Mouse (Mus musculus) lung, postnatal 10 days (tissue): ENCODE results near the gene Spem1.
"Not testable (repeated sequence)": the region's sequence is repeated elsewhere in the genome, so short reads cannot be mapped to it uniquely, and the experiment has no call there.

ENCODE experiments used
- DNase-seq: peaks from one replicate; pipeline ENCODE4 v3.0.0; 2021

The Spem1 gene

DNA sequence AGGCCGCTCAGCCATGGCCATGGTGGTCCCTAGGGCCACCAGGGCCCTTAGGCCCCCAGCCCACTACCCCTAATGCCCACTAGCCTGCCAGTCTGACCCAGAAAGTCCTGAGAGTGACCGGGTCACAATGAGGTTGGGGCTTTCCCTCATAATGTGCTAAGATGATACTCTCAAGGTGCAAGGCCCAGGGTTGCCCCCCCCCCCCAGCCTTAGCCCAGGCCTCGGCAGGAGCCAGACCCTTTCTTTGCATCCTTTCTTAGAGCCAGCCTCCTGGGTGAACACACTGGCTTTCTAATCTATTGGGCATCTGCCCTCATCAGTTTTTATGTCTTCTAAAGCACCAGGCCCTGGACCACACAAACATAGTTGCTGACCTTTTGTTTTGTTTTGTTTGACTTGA lies at the start of gene Spem1:
TSS of gene Spem1 (minus strand) at position 101 of the 400 bp plus-strand sequence.
- DNase-seq = no peak

DNA sequence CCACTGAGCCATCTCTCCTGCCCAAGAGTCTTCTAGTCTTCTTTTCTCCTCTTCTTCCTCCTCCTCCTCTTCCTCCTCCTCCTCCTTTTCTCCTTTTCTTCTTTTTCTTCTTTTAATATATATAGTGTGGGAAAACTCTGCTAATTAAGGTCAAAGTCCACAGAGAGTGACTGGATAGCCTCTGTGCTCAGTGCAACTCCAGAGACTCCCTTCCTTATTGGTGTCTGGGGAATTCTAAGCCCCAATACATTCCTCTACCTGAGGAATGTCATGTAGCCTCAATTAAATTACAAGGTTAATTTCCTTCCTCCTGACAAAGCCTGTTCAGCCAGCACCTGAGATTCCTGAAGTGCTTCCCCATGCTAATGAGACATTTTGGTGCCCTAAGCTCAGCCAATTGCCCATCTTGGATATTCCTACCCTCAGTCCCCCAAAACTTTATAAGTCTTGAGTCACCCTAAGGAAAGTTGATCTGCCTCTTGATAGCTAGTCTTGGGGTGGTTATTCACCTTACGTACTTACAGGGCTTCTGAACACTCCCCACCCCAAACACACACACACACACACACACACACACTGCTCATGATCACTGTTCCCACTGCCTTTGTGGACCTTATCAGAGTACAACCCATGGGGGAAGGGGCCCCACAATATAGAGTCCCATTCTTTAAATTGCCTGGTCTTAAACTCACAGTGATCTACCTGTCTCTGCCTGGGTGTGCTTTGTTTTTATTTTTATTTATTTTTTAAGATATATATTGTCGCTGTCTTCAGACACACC lies 48.5 kb upstream of the Spem1 start:
- no peak for DNase-seq

DNA sequence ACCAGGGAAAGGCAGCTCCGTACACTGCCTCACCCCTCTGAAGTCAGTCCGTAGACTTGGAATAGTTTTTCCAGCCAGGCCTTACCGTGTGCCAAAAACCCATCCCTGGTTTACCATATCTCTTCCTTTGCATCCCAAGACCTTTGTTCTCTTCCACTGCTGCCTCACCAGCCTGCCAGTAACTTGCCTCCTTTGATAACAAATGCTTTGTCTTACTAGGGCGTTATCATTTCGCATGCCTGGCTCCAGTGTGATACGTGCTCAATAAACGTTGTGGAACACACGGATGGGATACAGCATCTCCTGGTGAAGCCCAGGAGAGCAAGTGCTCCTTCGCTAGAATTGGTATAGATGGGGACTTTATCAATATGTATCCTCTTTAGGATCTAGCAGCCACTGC lies 45.4 kb upstream of the Spem1 start:
- no peak for DNase-seq

DNA sequence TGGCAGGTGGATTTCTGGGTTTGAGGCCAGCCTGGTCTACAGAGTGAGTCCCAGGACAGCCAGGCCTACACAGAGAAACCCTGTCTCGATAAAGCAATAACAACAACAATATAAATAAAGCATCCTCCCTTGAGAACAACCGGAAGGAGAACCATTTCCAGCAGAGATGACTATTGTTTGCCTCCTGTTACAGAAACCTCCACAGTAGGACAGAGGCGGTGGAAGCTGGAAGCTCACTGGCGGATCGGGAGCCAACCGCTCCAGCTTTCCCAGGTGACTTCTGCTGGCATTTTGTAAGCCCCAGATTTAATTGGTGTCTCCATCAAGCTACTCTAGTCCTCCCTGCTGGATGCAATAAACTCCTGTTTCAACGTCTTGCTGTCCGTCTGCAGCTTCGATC lies 43.6 kb upstream of the Spem1 start:
- DNase-seq = no peak

DNA sequence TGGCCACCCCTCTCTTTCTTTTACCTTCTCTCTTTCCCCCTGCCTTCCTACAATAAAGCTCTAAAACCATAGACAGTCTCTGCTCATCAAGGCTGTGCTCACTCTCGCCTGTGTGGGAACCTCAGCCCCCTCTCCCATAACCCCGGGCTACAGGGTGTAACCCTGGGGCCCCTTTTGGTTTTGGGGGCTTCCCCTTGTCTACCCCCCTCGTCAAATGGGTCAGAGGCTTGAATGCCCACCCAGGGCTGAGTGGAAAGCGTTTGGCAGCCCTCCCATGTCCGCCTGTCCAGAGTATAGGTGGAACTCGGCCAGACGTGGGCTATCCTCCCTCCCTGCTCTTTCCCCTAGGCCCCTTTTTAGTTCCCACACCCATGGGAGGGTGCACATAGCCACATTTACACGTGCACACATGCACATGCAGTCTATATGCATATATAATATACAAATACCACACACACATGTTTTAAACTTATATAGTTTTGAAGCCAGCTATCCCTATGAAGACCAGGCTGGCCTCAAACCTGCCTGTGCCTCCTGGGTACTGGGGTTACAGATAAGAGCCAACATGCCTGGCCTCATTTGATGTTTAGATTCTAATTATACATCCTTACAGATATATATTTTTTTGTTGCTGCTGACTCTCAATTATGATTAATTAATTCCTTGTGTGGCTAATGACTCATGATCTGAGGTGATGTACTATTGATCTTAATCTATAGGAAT lies 42.3 kb upstream of the Spem1 start:
- DNase-seq = no peak

DNA sequence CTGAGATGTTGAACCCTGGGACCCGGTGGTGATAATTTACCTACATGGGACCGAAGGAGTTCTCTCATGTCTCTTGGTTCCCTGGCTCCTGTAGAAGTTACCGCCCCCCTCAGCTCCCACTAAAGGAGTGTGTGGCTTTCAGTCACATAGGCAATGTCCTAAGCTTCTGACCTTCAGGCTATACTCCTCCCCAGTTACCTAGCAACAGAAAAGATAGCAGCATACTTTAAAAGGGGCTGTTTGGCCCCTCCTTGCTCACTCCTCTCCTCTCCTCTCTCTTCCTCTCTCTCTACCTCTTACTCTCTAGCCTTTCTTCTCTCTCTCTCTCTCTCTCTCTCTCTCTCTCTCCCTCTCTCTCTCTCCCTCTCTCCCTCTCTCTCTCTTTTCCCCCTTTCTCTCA lies 41.7 kb upstream of the Spem1 start:
- DNase-seq = not testable (repeated sequence)

DNA sequence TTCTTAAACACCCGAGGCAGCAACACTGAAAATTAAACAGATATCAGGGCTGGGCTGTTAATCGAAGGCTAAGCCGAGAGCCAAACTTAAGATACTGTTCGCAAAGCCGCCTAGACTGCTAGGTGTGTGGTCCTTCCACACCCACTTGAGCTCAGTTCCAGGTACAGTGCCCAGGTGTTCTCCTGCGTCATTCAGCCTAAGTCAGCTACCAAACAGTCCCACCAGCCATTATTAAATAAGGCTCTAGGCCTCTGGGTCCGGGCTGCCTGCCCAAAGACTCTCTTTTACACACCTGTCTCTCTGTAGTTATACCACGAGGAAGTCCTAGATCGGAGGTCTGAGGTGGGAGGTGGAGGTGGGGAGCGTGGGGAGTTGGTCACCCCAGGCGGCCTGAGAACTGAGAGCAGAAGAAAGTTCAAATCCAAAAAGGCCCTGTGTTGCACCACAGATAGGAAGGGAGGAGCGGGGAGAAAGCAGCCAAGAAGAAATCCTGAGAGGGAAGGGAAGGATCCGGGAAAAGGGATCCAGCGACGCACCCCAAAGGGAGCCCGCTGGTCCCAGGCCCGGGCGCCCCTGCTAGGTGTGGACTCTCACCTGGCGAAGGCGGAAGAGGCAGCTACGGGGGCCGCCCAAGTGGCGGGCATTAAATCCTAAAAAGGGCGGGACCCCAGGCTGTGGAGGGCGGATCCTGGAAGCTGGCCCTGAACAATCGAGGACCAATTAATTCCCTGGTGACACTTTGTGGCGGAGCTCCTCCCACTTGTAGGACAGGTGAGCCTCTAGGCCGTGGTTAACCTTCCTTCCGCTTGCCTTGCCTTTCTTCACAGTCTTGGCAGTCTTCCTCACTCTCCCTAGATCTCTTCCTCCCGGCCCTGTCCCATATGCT lies 36.4 kb upstream of the Spem1 start, which contains the start of gene Tnk1:
TSS of gene Tnk1 (minus strand) at position 618 of the 886 bp plus-strand sequence.
- peak; percentile 68 for DNase-seq

DNA sequence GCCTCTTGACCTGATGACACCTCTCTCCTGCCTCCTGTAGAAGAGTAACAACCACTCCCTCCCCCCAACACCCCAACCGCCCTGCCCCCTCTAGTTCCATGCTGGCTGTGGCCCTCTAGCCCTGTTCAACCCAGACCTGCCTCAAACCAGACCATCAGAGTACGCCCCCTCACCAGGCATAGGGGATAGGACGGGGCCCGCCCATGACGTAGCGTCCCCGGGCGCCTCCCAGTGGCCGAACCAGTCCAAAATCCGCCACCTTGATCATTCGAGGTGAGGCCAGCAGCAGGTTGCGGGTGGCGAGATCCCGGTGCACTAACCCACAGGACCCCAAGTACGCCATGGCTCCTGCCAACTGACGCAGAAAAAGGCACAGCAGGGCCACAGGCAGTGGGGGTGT lies 33.4 kb upstream of the Spem1 start:
- peak; percentile 66 for DNase-seq

DNA sequence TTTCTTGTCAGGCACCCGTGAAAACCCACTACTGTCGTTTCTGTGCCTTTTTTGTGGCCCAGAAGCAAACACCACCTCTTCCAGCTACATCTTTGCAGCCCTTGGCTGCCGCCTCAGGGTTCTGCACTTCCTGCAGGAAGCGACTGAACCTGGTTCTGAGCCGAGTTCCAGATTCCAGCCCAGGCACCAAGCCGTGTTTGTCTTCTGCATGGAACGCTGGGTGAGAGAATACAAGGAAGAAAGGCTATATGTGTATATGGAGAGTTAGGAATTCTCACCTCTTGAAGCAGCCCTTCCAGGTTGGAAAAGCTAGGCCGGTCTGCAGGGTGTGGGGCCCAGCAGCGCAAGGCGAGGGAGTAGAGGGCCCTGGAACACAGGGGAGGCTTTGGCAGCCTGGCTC lies 32.7 kb upstream of the Spem1 start:
- DNase-seq = no peak

DNA sequence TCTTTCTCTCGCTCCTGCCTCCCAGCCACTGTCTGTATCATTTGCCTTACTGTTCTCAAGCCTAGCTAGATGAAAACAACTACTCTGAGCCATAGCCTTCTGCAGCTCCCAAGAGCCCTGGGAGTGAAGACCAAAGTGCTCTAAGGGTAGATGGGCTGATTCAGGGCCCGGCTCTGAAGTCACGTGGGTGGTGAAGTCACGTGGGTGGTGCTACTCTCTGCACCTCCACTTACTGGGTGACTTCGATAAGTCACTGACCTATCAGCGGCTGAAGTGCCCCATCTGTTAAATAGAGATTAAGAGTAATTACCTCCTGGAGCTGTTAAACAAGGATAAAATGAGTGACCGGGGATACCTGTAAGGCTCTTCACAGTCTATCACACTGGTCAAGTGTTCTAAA lies 32.0 kb upstream of the Spem1 start:
- DNase-seq = no peak

DNA sequence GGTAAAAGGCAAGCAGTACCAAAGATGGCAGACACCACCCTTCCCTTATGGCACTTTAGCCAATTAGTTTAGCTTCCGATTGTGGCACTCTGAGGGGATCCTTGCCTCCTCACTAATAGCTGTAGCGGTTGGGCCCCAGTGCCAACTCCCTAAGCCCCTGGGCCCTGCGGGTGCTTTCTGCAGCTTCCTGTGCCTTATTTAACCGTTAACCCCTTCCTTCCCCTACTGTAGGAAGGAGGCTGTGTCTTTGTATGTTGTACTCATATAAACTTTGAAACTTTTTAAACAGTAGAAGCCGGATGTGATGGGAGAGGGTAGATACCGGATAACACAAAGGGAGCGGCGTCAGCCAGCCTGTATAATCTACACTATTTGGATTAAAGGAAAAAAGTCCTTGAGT lies 28.8 kb upstream of the Spem1 start:
- DNase-seq = no peak

DNA sequence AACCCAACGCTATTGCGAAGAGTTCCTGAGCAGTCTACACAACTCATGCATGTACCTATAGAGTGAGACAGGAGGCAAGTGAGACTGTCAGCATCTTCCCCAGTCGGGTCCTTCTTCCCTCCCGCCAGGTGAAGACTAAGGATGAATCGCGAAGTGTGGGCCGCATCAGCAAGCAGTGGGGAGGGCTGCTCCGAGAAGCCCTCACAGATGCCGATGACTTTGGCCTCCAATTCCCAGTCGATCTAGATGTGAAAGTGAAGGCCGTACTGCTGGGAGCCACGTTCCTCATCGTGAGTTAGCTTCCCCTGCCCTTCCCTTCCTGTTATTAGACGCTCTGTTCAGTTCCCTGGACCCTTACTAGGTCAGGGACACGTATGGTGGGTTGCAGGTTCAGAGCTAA lies 27.9 kb upstream of the Spem1 start:
- no peak for DNase-seq

DNA sequence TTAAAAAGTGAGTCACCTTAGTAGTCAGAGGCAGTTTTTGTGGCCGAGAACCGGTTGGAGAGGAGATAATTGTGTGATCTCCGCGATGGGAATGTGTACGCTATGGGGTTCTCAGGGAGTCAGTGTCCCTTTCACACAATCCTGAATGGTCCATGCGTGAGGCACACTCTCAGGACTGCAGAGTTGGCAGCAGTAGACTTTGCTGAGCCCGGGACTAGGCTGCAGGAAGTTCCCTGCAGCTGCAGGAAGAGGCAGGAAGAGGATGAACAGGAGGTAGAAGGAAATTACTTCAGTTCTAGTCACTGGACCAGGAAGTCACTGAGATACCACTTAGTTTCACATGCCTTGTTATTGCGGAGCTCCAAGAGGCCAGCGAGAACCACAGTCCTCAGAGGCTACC lies 27.1 kb upstream of the Spem1 start:
- peak; percentile 29 for DNase-seq

DNA sequence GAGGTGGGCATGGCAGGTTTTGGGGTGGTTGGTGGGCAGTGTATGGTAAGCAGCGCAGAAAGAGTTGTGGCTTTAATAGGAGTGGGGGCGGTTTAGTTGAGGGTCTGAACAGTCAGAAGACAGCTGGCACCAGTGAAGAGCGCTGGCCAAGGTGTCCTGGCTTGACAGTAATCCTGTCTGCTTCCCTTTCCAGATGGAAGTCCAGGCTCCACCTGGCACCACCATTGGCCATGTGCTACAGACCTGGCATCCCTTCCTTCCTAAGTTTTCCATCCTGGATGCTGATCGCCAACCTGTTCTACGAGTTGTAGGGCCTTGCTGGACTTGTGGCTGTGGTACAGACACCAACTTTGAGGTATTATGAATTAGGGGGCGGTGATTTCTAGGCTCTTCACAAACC lies 26.0 kb upstream of the Spem1 start:
- DNase-seq = no peak

DNA sequence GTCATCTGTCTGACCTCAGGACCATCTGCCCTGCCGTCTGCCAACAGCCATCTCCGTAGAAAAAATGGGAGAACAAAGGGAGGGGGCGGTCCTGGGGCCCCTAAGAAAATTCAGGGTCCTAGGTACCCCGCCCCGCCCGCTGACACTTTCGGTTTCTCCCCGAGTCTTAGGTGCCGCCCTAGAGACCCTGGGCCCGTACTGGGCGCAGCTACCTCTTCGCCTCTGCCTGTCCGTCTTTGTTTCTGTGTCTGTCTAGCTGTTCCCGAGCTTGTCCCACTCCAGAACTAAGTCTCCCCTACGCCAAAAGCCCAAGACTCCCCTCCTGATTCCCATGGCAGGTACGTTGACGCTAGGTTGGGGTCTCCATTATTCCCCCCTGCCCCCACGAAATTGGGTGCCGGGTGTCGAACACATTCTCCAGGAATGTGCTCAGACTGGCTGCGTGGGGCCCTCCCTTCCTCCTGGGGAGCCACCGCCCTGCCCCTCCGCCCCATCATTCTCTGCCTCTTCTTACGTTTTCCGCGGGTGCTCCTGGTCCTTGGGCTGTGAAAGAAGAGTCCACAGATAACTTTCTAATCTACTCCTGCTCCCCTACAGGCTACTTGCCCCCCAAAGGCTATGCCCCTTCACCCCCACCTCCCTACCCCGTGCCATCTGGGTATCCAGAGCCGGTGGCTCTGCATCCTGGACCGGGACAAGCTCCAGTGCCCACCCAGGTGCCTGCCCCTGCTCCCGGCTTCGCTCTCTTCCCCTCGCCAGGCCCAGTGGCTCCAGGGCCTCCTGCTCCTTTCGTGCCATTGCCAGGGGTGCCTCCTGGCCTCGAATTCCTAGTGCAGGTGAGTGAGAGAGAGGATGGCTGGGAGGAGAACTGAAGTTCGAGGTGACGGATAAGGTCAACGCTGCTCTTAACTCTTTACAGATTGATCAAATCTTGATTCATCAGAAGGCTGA lies 25.0 kb upstream of the Spem1 start:
- DNase-seq = peak; percentile 54

DNA sequence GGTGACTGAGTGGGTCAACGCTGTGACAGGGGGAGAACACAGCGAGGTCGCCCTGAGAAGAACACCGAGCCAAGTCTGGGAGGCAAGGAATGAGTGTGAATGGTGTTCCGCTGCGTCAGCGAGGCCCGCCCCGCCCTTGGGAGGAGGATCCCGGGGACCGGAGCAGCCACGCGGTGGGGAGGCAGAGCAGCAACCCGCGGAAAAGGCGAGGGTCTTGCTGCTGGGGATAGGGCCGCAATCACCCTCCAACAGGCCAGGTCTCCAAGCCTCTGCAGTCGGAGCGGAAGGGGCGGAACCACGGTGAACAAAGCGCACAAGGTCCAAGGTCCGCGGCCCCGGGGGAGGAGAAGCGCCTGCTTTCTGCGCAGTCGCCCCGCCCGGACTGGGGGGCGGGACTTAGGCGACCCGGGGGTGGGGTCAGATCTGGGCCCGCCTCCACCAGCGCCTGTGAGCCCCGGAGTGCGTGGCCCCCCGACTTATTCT lies 24.3 kb upstream of the Spem1 start, which contains the start of gene Plscr3:
TSS of gene Plscr3 (plus strand) at position 179 of the 483 bp plus-strand sequence.
- DNase-seq = peak; percentile 95

DNA sequence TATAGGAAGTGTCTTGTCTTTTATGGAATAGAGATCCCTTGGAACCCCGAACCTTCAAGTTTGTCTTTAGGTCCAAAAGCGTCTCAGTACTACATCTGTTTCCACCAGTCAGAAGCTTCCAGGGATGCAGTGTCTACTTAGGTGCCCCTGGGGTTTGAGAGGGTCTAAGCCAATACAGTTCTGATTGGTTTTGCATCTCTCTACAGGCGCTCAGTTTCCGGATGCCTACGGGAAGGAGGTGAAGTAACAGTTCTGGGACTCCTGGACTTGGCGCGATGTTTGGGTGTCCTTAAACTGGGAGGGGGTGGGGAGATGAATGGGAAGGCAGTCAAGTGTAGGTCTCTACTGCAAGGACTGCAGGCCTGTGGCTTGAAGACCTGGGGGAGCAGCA lies 16.7 kb upstream of the Spem1 start:
- DNase-seq = no peak

DNA sequence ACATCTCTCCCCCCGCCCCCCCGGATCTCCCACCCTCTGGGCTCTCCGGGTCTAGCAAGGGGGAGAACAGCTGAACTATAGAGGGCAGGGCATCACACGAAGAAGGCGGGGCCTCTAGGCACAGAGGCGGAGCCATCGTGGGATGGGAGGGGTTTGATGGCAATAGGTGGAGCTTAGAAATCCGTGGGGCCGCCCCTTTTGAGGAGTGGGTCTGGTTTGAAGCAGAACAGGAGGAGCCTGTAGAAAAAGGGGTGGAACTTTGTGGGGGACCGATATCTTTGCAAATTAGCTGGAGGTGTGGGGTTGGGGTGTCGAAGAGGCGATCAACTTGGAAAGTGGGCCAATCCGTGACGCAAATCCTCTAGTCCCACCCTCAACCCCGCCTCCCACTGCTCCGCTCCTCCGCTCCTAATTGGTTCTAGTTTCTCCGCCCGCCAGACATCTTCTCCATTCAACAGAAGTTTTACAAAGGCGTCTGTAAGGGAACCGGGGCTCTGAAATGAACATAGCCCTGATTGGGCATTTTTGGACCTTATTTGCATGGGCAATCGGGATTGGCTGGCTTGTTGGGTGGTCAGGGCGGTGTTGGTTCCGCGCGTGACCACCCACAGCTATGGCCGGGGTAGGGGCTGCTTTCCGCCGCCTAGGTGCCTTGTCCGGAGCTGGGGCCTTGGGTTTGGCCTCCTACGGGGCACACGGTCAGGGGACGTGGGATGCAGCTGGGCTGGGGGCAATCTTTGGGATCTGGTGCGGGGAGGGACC lies 16.2 kb upstream of the Spem1 start, which contains the start of gene Tmem256:
TSS of gene Tmem256 (plus strand) at position 563 of the 762 bp plus-strand sequence.
- DNase-seq = peak; percentile 98

DNA sequence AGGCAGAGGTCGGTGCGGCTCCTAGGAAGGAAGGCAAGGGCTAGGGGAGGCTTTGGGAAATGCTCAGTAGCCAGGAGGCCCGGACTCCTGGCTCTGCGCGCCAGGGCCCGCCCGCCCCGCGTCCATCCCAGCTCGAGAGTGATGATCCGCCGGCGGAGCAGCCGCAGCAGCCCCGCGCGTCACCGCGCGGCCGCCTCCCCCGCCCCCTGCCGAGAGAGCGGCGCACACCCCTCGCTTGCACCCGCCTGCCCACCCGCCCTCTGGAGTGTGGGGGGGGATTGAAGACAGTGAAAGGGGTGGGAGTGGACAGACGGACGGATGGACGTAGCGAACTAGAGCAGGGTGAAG lies 15.6 kb upstream of the Spem1 start, which contains the start of gene Nlgn2:
TSS of gene Nlgn2 (minus strand) at position 181 of the 348 bp plus-strand sequence.
- no peak for DNase-seq

DNA sequence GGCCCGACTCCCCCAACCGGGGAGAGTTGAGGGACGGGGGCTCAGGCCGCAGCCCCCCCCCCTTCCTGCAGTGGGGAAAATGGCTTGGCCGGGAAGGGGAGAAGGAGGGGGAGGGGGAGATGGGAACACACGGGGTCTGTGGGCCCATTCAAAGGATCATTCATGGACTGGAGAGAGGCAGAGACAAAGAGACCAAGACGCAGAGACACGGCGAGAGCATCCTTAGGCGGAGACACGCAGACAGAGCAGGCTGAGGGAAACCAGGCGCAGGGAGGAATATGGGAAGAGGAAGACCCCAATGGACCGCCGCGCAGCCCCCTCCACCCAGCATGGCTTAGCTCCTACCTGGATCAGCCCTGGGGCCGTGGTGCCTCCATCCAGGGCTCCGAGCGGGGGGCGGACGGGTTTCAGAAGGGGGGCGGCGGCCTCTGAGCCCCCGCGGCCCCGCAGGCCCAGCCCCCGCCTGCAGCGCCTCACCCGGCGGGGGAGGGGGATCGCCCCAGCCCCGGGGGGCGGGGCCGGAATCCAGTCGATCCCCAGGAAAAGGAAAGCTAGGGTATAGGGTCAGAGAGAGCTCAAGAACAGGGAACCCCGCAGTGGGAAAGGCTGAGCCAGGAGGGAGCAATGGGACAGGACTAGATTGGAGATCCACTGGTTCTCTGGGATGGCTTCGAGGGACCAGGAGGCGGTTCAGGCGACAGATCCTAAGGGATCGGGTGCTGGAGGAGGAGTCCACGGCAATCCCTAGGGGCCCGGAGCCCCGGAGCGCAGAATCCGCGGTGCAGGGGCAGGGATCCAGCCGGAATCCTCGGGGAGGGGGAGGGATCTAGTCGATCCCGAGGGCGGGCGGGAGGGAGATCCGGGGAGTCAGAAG lies 15.0 kb upstream of the Spem1 start:
- peak; percentile 50 for DNase-seq
